Mouse (Mus musculus) limb, embryonic 10.5 days (tissue): Measurements from ENCODE around the gene Miga2. TPM values are rescaled to one million over a fixed set of nuclear protein-coding genes. Genes with fewer than 3 reads are reported as not detected.

Experiments used
- DNase-seq: peaks from one replicate; pipeline ENCODE4 v3.0.0-alpha.2; 2017; ENCODE audit warnings: low spot score
- H3K27ac ChIP-seq: fragments of 300-500 bp; sonication (generic); 2 replicates; pipeline ENCODE4 v1.5.1; 2016; ENCODE audit warnings: mild to moderate bottlenecking
- H3K27me3 ChIP-seq: fragments of 300-500 bp; sonication (generic); 2 replicates; pipeline ENCODE4 v1.6.1; 2016; ENCODE audit warnings: low read depth, mild to moderate bottlenecking; ENCODE audit not compliant: poor library complexity, severe bottlenecking
- H3K36me3 ChIP-seq: fragments of 300-500 bp; sonication (generic); 2 replicates; pipeline ENCODE4 v1.6.1; 2016; ENCODE audit warnings: mild to moderate bottlenecking, moderate library complexity
- H3K4me1 ChIP-seq: fragments of 300-500 bp; sonication (generic); 2 replicates; pipeline ENCODE4 v1.6.1; 2016
- H3K4me3 ChIP-seq: fragments of 300-500 bp; sonication (generic); 2 replicates; pipeline ENCODE4 v1.5.1; 2016; ENCODE audit warnings: mild to moderate bottlenecking, moderate library complexity
- H3K9me3 ChIP-seq: fragments of 300-500 bp; sonication (generic); replicated peaks from 2 replicates; pipeline ENCODE4 v1.6.1; 2016; ENCODE audit warnings: mild to moderate bottlenecking
- WGBS: fragments of 180-500 bp; shearing (Covaris S2); methylation state at CpG from one replicate; pipeline ENCODE4 v1.1.7; 2016; 5-methylcytosine and 5-hydroxymethylcytosine counted together
- microRNA-seq: library from miRNA; unstranded; fragments of <30 nt; microRNA quantifications from one replicate; pipeline ENCODE4, GENCODE M21; 2017
- polyA plus RNA-seq: library from polyadenylated mRNA; unstranded; fragments of >200 nt; fragmentation: Nextera tagmentation; extraction: Ambion mirVana; gene quantifications from 2 replicates; pipeline ENCODE4 v1.2.1, GENCODE M21; 2016

Miga2 gene
- polyA plus RNA-seq, 1 experiment from 2014 or later: 33.3 TPM

- Histone ChIP-seq H3K9me3 (no peaks in the 10 kb centered on the region), H3K4me1 (peaks cover 46% of the 10 kb centered on the region), H3K27me3 (peaks cover 16% of the 10 kb centered on the region), H3K4me3 (peak overlapping the region; percentile 36), H3K36me3 (peaks cover 6% of the 10 kb centered on the region), H3K27ac (peak overlapping the region; percentile 77)
- no peak for DNase-seq
- 70% methylated on average over 6 of the region's 6 CpGs for WGBS
These were observed 54.2 kb downstream of the Miga2 start for GRCm38 (mm10) chr2:30418259-30418658.

GRCm38 (mm10) chr2:30419112-30419511 is 55.1 kb downstream of the Miga2 start:
- Histone ChIP-seq H3K4me1 (peaks cover 46% of the 10 kb centered on the region), H3K9me3 (no peaks in the 10 kb centered on the region), H3K27ac (peak overlapping the region; percentile 77), H3K4me3 (peak overlapping the region; percentile 36), H3K27me3 (peaks cover 7% of the 10 kb centered on the region), H3K36me3 (peaks cover 9% of the 10 kb centered on the region)
- 21% methylated on average over 10 of the region's 10 CpGs for WGBS
- no peak for DNase-seq

- no peak for DNase-seq
- Histone ChIP-seq H3K36me3 (peaks cover 17% of the 10 kb centered on the region), H3K27me3 (no peaks in the 10 kb centered on the region), H3K27ac (no peak overlapping the region), H3K4me3 (no peak overlapping the region), H3K4me1 (peaks cover 30% of the 10 kb centered on the region), H3K9me3 (no peaks in the 10 kb centered on the region)
- 84% methylated on average over 4 of the region's 4 CpGs for WGBS
These were observed 57.4 kb downstream of the Miga2 start for GRCm38 (mm10) chr2:30421432-30421831.

GRCm38 (mm10) chr2:30429156-30429555 is 65.1 kb downstream of the Miga2 start:
- H3K36me3 ChIP-seq: peaks cover 85% of the 10 kb centered on the region
- H3K4me3 ChIP-seq: no peak overlapping the region
- H3K27ac ChIP-seq: no peak overlapping the region
- H3K27me3 ChIP-seq: no peaks in the 10 kb centered on the region
- no peak for DNase-seq
- no peaks in the 10 kb centered on the region for H3K4me1 ChIP-seq
- H3K9me3 ChIP-seq: no peaks in the 10 kb centered on the region

Small RNAs within 50 kb of the gene (microRNA-seq; reads per million reads assigned to microRNA genes)
- not detected for gene Gm47292

Other genes starting within 250 kb of the Miga2 start
- gene Zer1, start 239.6 kb upstream of the Miga2 start, polyA plus RNA-seq: 6.5 and 9.3 TPM in 2 replicates
- 6.8 and 8.1 TPM in 2 replicates for gene Tbc1d13, start 230.5 kb upstream of the Miga2 start, polyA plus RNA-seq
- gene Endog, start 192.7 kb upstream of the Miga2 start, polyA plus RNA-seq: 15.2 and 19.5 TPM in 2 replicates
- gene Spout1, start 185.8 kb upstream of the Miga2 start, polyA plus RNA-seq: 104 and 107 TPM in 2 replicates
- gene Kyat1, start 158.4 kb upstream of the Miga2 start, polyA plus RNA-seq: 7.5 and 8.4 TPM in 2 replicates
- 44.4 and 46.0 TPM in 2 replicates for gene Lrrc8a, start 126.5 kb upstream of the Miga2 start, polyA plus RNA-seq
- 0.04 and 0.08 TPM in 2 replicates for gene Gm28035, start 123.7 kb upstream of the Miga2 start, polyA plus RNA-seq
- gene Phyhd1, start 98.0 kb upstream of the Miga2 start, polyA plus RNA-seq: 1.4 and 3.3 TPM in 2 replicates
- not detected in 2 replicates for gene Gm28038, start 83.2 kb upstream of the Miga2 start, polyA plus RNA-seq
- 26.8 and 27.5 TPM in 2 replicates for gene Dolk, start 77.9 kb upstream of the Miga2 start, polyA plus RNA-seq
- gene Nup188, start 77.8 kb upstream of the Miga2 start, polyA plus RNA-seq: 74.4 and 77.1 TPM in 2 replicates
- gene Sh3glb2, start 4.9 kb upstream of the Miga2 start, polyA plus RNA-seq: 76.5 and 90.3 TPM in 2 replicates
- 37.6 and 45.4 TPM in 2 replicates for gene Dolpp1, start 28.0 kb downstream of the Miga2 start, polyA plus RNA-seq
- 21.9 and 22.9 TPM in 2 replicates for gene Crat, start 51.6 kb downstream of the Miga2 start, polyA plus RNA-seq
- gene Ptpa, start 51.8 kb downstream of the Miga2 start, polyA plus RNA-seq: 172 and 177 TPM in 2 replicates
- gene Ier5l, start 110.0 kb downstream of the Miga2 start, polyA plus RNA-seq: 2.2 and 2.9 TPM in 2 replicates
- gene Cstad, start 230.8 kb downstream of the Miga2 start, polyA plus RNA-seq: 0.55 and 0.95 TPM in 2 replicates